Mouse (Mus musculus) intestine, embryonic 14.5 days (tissue): ENCODE measurements around the gene Olfr772. TPM values are rescaled to one million over a fixed set of nuclear protein-coding genes. Genes with fewer than 3 reads are reported as not detected.
"Not testable (repeated sequence)": the region's sequence is repeated elsewhere in the genome, so short reads cannot be mapped to it uniquely, and the experiment has no call there.

ENCODE experiments used
- ATAC-seq: fragments of 200-750 bp; cut with Nextera tagmentation; replicated peaks from 2 replicates; pipeline ENCODE4 v1.8.0; 2017; ENCODE audit warnings: low read depth, moderate number of reproducible peaks, moderate TSS enrichment, moderate library complexity; ENCODE audit not compliant: low FRiP score, low TSS enrichment
- DNase-seq: peaks from one replicate; pipeline ENCODE4 v3.0.0-alpha.2; 2018; ENCODE audit warnings: low spot score
- H3K27ac ChIP-seq: fragments of 300-500 bp; sonication (generic); 2 replicates; pipeline ENCODE4 v1.5.1; 2014; ENCODE audit warnings: low read depth, mild to moderate bottlenecking, control low read depth
- H3K27me3 ChIP-seq: fragments of 300-500 bp; sonication (generic); replicated peaks from 2 replicates; pipeline ENCODE4 v1.6.1; 2014; ENCODE audit warnings: low read length, control low read depth; ENCODE audit not compliant: control insufficient read depth, insufficient read depth
- H3K36me3 ChIP-seq: fragments of 300-500 bp; sonication (generic); 2 replicates; pipeline ENCODE4 v1.6.1; 2014; ENCODE audit warnings: low read length, control low read depth; ENCODE audit not compliant: control insufficient read depth, insufficient read depth
- H3K4me1 ChIP-seq: fragments of 300-500 bp; sonication (generic); replicated peaks from 2 replicates; pipeline ENCODE4 v1.6.1; 2014; ENCODE audit warnings: low read length, control low read depth, mixed read lengths; ENCODE audit not compliant: control insufficient read depth, insufficient read depth
- H3K4me2 ChIP-seq: fragments of 300-500 bp; sonication (generic); 2 replicates; pipeline ENCODE4 v1.6.1; 2014; ENCODE audit warnings: low read length
- H3K4me3 ChIP-seq: fragments of 300-500 bp; sonication (generic); 2 replicates; pipeline ENCODE4 v1.5.1; 2014; ENCODE audit warnings: low read depth, low read length, control low read depth, mixed read lengths
- H3K9ac ChIP-seq: fragments of 300-500 bp; sonication (generic); 2 replicates; pipeline ENCODE4 v1.6.1; 2014; ENCODE audit warnings: mild to moderate bottlenecking, low read length
- H3K9me3 ChIP-seq: fragments of 300-500 bp; sonication (generic); 2 replicates; pipeline ENCODE4 v1.6.1; 2016; ENCODE audit warnings: low read length, control low read depth; ENCODE audit not compliant: control insufficient read depth
- WGBS: fragments of 180-500 bp; shearing (Covaris S2); extraction: QIAGEN DNeasy Blood & Tissue Kit; methylation state at CpG from one replicate; pipeline ENCODE4 v1.1.7; 2014; 5-methylcytosine and 5-hydroxymethylcytosine counted together
- polyA plus RNA-seq: library from polyadenylated mRNA; unstranded; fragments of >200 nt; fragmentation: Nextera tagmentation; extraction: Ambion mirVana; gene quantifications from 2 replicates; pipeline ENCODE4 v1.2.1, GENCODE M21; 2014

The Olfr772 gene
- polyA plus RNA-seq, result not detected in 2 replicates

- not testable (repeated sequence) for H3K4me1 ChIP-seq, H3K9me3 ChIP-seq, DNase-seq, H3K4me3 ChIP-seq, H3K27ac ChIP-seq, H3K27me3 ChIP-seq, H3K9ac ChIP-seq, H3K4me2 ChIP-seq, H3K36me3 ChIP-seq, ATAC-seq
- 82% methylated on average over 3 of the region's 4 CpGs for WGBS
Observed at GRCm38 (mm10) chr10:129177821-129178220, at the start of gene Olfr772. TSS of gene Olfr772 (minus strand) at chr10:129177921.

DNA sequence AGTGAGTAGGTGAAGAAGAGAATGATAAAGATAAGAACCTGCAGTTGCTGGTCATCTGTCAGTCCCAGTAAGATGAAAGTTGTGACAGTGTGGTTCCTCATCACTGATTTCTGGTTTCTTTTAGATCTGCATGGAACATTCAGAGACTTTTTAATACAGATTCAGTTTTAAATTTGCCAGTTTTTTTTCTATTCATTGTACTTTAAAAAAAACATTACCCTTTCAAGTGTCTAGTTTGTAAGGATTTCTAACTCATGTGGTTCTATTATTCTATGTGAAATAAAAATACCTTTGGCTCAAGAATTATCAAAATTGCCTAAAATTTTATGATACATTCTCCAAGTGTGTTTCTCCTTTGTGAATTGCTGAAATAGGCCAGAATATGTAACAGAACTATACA lies 9.6 kb upstream of the Olfr772 start, which contains the start of gene Olfr773:
TSS of gene Olfr773 (minus strand) at position 101 of the 400 bp plus-strand sequence.
- H3K4me3 ChIP-seq, H3K4me1 ChIP-seq, H3K27ac ChIP-seq, H3K4me2 ChIP-seq, ATAC-seq, H3K9me3 ChIP-seq, H3K9ac ChIP-seq, DNase-seq, H3K27me3 ChIP-seq, H3K36me3 ChIP-seq: not testable (repeated sequence)

DNA sequence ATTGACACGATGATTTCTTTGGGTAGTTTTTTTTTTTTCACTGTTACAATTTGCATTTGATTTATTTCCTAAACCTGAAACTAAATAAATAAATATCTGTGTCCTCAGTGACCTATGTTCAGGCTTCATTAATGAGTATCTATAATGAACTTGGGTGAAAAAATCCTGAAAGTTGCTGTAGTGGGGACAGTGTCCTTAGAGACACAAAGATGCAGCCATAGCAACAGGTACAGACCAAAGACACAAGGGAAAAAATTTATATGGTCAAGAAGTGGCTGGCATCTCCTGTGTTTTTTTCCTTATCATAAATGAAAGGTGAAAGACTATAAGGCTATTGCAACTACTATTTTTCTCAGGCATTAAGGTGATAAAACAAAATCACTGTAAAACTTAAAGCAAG lies 13.1 kb downstream of the Olfr772 start, which contains the start of gene Olfr771:
TSS of gene Olfr771 (minus strand) at position 101 of the 400 bp plus-strand sequence.
- 85% methylated on average over 1 of the region's 1 CpGs for WGBS
- ATAC-seq, result no peak
- H3K4me1 ChIP-seq, result no peaks in the 10 kb centered on the region

DNA sequence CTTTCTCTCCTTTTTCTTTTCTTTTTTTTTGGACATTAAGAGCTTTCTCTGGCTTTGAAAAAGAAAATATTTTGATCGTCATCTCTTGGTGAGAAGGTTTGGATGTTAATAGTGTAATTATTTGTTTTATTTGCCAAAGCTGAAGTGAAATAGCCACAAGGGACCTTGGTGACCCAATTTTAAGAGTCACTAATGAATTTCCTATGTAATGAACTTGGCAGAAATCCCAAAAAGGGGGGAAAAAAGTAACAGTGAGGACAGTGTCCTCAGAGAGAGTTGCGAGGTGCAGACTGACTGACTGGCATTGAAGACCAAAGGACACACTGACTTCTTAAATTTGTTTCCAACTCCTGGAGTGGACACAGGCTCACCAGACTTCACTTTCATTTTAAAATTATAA lies 38.8 kb downstream of the Olfr772 start, which contains the start of gene Olfr770:
TSS of gene Olfr770 (minus strand) at position 101 of the 400 bp plus-strand sequence.
- Histone ChIP-seq H3K4me3 (no peak within 1 kb of the TSS), H3K4me2 (no peak within 1 kb of the TSS), H3K27me3 (no peaks in the 10 kb centered on the region), H3K36me3 (no peaks in the 10 kb centered on the region), H3K4me1 (no peaks in the 10 kb centered on the region), H3K9ac (no peak within 1 kb of the TSS), H3K9me3 (no peaks in the 10 kb centered on the region), H3K27ac (no peak within 1 kb of the TSS)
- 82% methylated on average over 2 of the region's 2 CpGs for WGBS
- DNase-seq (no peak), ATAC-seq (no peak)

More for the DNA sequence above, 13.1 kb downstream of the Olfr772 start, which contains the start of gene Olfr771:
- H3K4me3 ChIP-seq, result no peak within 1 kb of the TSS
- no peak within 1 kb of the TSS for H3K4me2 ChIP-seq
- DNase-seq, result no peak
- no peaks in the 10 kb centered on the region for H3K27me3 ChIP-seq
- H3K9me3 ChIP-seq, result no peaks in the 10 kb centered on the region
- H3K9ac ChIP-seq, result no peak within 1 kb of the TSS
- no peak within 1 kb of the TSS for H3K27ac ChIP-seq
- H3K36me3 ChIP-seq, result no peaks in the 10 kb centered on the region

Other genes starting within 250 kb of the Olfr772 start
- 2.1 and 2.3 TPM in 2 replicates for gene Itga7, start 244.1 kb downstream of the Olfr772 start, polyA plus RNA-seq
- 1.2 and 2.4 TPM in 2 replicates for gene Mettl7b, start 216.9 kb downstream of the Olfr772 start, polyA plus RNA-seq
- gene Olfr9, start 188.5 kb downstream of the Olfr772 start, polyA plus RNA-seq, result not detected in 2 replicates
- not detected in 2 replicates for gene Olfr763, start 167.1 kb downstream of the Olfr772 start, polyA plus RNA-seq
- not detected in 2 replicates for gene Olfr764-ps1, start 138.0 kb downstream of the Olfr772 start, polyA plus RNA-seq
- gene Olfr765, start 127.9 kb downstream of the Olfr772 start, polyA plus RNA-seq, result not detected in 2 replicates
- not detected in 2 replicates for gene Olfr766-ps1, start 108.9 kb downstream of the Olfr772 start, polyA plus RNA-seq
- gene Olfr767, start 95.0 kb downstream of the Olfr772 start, polyA plus RNA-seq, result not detected in 2 replicates
- not detected in 2 replicates for gene Olfr768, start 78.5 kb downstream of the Olfr772 start, polyA plus RNA-seq
- not detected in 2 replicates for gene Olfr769, start 60.1 kb downstream of the Olfr772 start, polyA plus RNA-seq
- not detected in 2 replicates for gene Olfr770, start 38.9 kb downstream of the Olfr772 start, polyA plus RNA-seq
- gene Olfr771, start 13.2 kb downstream of the Olfr772 start, polyA plus RNA-seq, result not detected in 2 replicates
- gene Olfr773, start 9.5 kb upstream of the Olfr772 start, polyA plus RNA-seq, result not detected in 2 replicates
- gene Olfr774, start 58.3 kb upstream of the Olfr772 start, polyA plus RNA-seq, result not detected in 2 replicates
- not detected in 2 replicates for gene Olfr775, start 70.5 kb upstream of the Olfr772 start, polyA plus RNA-seq
- gene Olfr776, start 81.2 kb upstream of the Olfr772 start, polyA plus RNA-seq, result not detected in 2 replicates
- gene Olfr777, start 93.6 kb upstream of the Olfr772 start, polyA plus RNA-seq, result not detected in 2 replicates
- not detected in 2 replicates for gene Olfr780, start 140.2 kb upstream of the Olfr772 start, polyA plus RNA-seq
- gene Olfr781, start 150.9 kb upstream of the Olfr772 start, polyA plus RNA-seq, result not detected in 2 replicates
- not detected in 2 replicates for gene Olfr782, start 170.9 kb upstream of the Olfr772 start, polyA plus RNA-seq
- gene Olfr784, start 206.2 kb upstream of the Olfr772 start, polyA plus RNA-seq, result 0.11 and 0.20 TPM in 2 replicates
- gene Olfr785, start 227.5 kb upstream of the Olfr772 start, polyA plus RNA-seq, result not detected in 2 replicates
- gene Olfr786, start 249.4 kb upstream of the Olfr772 start, polyA plus RNA-seq, result not detected in 2 replicates